Mouse (Mus musculus) cortical plate, adult 2 months (tissue): Measurements from ENCODE around the gene Zc3h7b.

Source experiments
- CTCF ChIP-seq: fragments of 200-500 bp; IDR thresholded peaks from 2 replicates; pipeline ENCODE4 v1.5.1; 2011; ENCODE audit warnings: mild to moderate bottlenecking, control low read depth, low read length; ENCODE audit not compliant: insufficient read depth; ENCODE audit errors: extremely low read depth
- POLR2A ChIP-seq: fragments of 200-500 bp; IDR thresholded peaks from 2 replicates; pipeline ENCODE4 v1.6.1; 2011; ENCODE audit warnings: mild to moderate bottlenecking, low read length, control low read depth; ENCODE audit not compliant: insufficient read depth; ENCODE audit errors: extremely low read depth

DNA sequence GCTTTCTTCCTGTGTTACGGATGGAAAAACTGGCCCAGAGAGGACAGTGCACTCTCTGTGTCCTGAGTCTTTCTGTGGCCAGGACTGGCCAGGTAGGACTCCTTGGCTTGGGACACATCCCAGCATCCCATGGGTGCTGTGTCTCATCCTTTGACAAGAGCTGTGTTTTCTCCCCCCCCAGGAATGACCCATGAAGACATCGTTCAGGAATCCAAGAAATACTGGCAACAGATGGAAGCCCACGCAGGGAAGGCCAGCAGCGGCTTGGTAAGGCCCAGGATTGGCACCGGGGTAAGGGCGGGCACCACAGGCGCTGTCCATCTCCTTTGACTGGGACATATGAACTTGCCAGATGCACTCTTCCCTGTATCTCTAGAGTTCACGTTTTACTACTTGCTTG, 40.8 kb downstream of the Zc3h7b start:
- TF ChIP-seq POLR2A (no peak), CTCF (no peak)
